Mouse (Mus musculus): ENCODE measurements around the gene Zbtb32. TPM values are rescaled to one million over a fixed set of nuclear protein-coding genes. Genes with fewer than 3 reads are reported as not detected.

Zbtb32 gene
- total RNA-seq, 1 experiment, result 20.8 TPM

GRCm38 (mm10) chr7:30600651-30601050, 1.9 kb upstream of the Zbtb32 start:
- peak overlapping the region; percentile 33; the same call in 1 of the 2 replicates for H3K9ac ChIP-seq (ENCODE audit: insufficient read depth, low read depth, low read length, poor library complexity, severe bottlenecking)

GRCm38 (mm10) chr7:30599933-30600353, 1.2 kb upstream of the Zbtb32 start:
- Histone ChIP-seq H3K9ac (ENCODE audit: insufficient read depth, low read depth, low read length, poor library complexity, severe bottlenecking) (peak overlapping the region; percentile 33; the same call in 1 of the 2 replicates), H3K4me1 (ENCODE audit: control insufficient read depth in 2 of 2, insufficient read depth in 2 of 2, low read length in 2 of 2, poor library complexity in 1 of 2) (peaks cover 8 to 23% of the 10 kb centered on the region in 2 experiments), H3K36me3 (ENCODE audit: control insufficient read depth, insufficient read depth, low read length, poor library complexity, severe bottlenecking) (no peaks in the 10 kb centered on the region), H3K4me3 (ENCODE audit: insufficient read depth in 1 of 2, low read depth in 1 of 2, low read length in 2 of 2, poor library complexity in 1 of 2, severe bottlenecking in 1 of 2) (peak overlapping the region; percentile 5 to 43; a peak in 2 of 4 replicates), H3K27ac (ENCODE audit: insufficient read depth, low read depth, low read length, poor library complexity, severe bottlenecking) (peak overlapping the region; percentile 54; the same call in 1 of the 2 replicates), H3K9me3 (ENCODE audit: control insufficient read depth, insufficient read depth, low read depth, low read length) (no peaks in the 10 kb centered on the region)
- TF ChIP-seq ZNF384 (IDR thresholded peaks at IDR 0.05; ENCODE audit: low read depth, low read length), result no peak
- TF ChIP-seq MAFK (IDR thresholded peaks at IDR 0.05; ENCODE audit: insufficient read depth, low read depth, low read length), result 0 out of 2 replicates have a peak, but pooled peaks have one; percentile 29
- TF ChIP-seq ZC3H11A (IDR thresholded peaks at IDR 0.05; ENCODE audit: borderline replicate concordance, low read depth, low read length), result no peak
- TF ChIP-seq CHD2 (IDR thresholded peaks at IDR 0.05; ENCODE audit: low read depth, low read length), result peak; percentile 82; the same call in 1 of the 2 replicates
- no peak; the same call in 1 of the 2 replicates for TF ChIP-seq HCFC1 (IDR thresholded peaks at IDR 0.05; ENCODE audit: borderline replicate concordance, insufficient read depth, low read length)
- in situ Hi-C loops (cut with MboI; ENCODE audit: low sequenced_read_pairs in 2 of 2, unreplicated experiment in 2 of 2), result no loop called here
- peak; percentile 88 for DNase-seq (ENCODE audit: low read depth, low spot score)

More at GRCm38 (mm10) chr7:30600651-30601050, 1.9 kb upstream of the Zbtb32 start:
- Histone ChIP-seq H3K4me3 (ENCODE audit: insufficient read depth in 1 of 2, low read depth in 1 of 2, low read length in 2 of 2, poor library complexity in 1 of 2, severe bottlenecking in 1 of 2) (0 out of 4 replicates have a peak overlapping the region, but pooled peaks of 1 of the 2 experiments have one; percentile 43), H3K4me1 (ENCODE audit: control insufficient read depth in 2 of 2, insufficient read depth in 2 of 2, low read length in 2 of 2, poor library complexity in 1 of 2) (peaks cover 8 to 22% of the 10 kb centered on the region in 2 experiments), H3K36me3 (ENCODE audit: control insufficient read depth, insufficient read depth, low read length, poor library complexity, severe bottlenecking) (no peaks in the 10 kb centered on the region), H3K9me3 (ENCODE audit: control insufficient read depth, insufficient read depth, low read depth, low read length) (no peaks in the 10 kb centered on the region), H3K27ac (ENCODE audit: insufficient read depth, low read depth, low read length, poor library complexity, severe bottlenecking) (peak overlapping the region; percentile 54)
- TF ChIP-seq MAFK (IDR thresholded peaks at IDR 0.05; ENCODE audit: insufficient read depth, low read depth, low read length) (no peak), CHD2 (IDR thresholded peaks at IDR 0.05; ENCODE audit: low read depth, low read length) (no peak), ZNF384 (IDR thresholded peaks at IDR 0.05; ENCODE audit: low read depth, low read length) (no peak), ZC3H11A (IDR thresholded peaks at IDR 0.05; ENCODE audit: borderline replicate concordance, low read depth, low read length) (no peak), HCFC1 (IDR thresholded peaks at IDR 0.05; ENCODE audit: borderline replicate concordance, insufficient read depth, low read length) (no peak)
- in situ Hi-C loops (cut with MboI; ENCODE audit: low sequenced_read_pairs in 2 of 2, unreplicated experiment in 2 of 2), result no loop called here
- DNase-seq (ENCODE audit: low read depth, low spot score), result no peak

GRCm38 (mm10) chr7:30596811-30597210, 1.9 kb downstream of the Zbtb32 start:
- in situ Hi-C loops (cut with MboI; ENCODE audit: low sequenced_read_pairs in 2 of 2, unreplicated experiment in 2 of 2), result no loop called here
- no peaks in the 10 kb centered on the region for H3K9me3 ChIP-seq (ENCODE audit: control insufficient read depth, insufficient read depth, low read depth, low read length)
- H3K4me3 ChIP-seq (ENCODE audit: insufficient read depth in 1 of 2, low read depth in 1 of 2, low read length in 2 of 2, poor library complexity in 1 of 2, severe bottlenecking in 1 of 2), result no peak overlapping the region
- TF ChIP-seq ZNF384 (IDR thresholded peaks at IDR 0.05; ENCODE audit: low read depth, low read length) (no peak), ZC3H11A (IDR thresholded peaks at IDR 0.05; ENCODE audit: borderline replicate concordance, low read depth, low read length) (no peak), MAFK (IDR thresholded peaks at IDR 0.05; ENCODE audit: insufficient read depth, low read depth, low read length) (no peak), CHD2 (IDR thresholded peaks at IDR 0.05; ENCODE audit: low read depth, low read length) (no peak), HCFC1 (IDR thresholded peaks at IDR 0.05; ENCODE audit: borderline replicate concordance, insufficient read depth, low read length) (no peak)
- H3K27ac ChIP-seq (ENCODE audit: insufficient read depth, low read depth, low read length, poor library complexity, severe bottlenecking), result no peak overlapping the region
- DNase-seq (ENCODE audit: low read depth, low spot score), result no peak
- H3K36me3 ChIP-seq (ENCODE audit: control insufficient read depth, insufficient read depth, low read length, poor library complexity, severe bottlenecking), result no peaks in the 10 kb centered on the region
- peaks cover 4 to 24% of the 10 kb centered on the region in 2 experiments for H3K4me1 ChIP-seq (ENCODE audit: control insufficient read depth in 2 of 2, insufficient read depth in 2 of 2, low read length in 2 of 2, poor library complexity in 1 of 2)
- no peak overlapping the region for H3K9ac ChIP-seq (ENCODE audit: insufficient read depth, low read depth, low read length, poor library complexity, severe bottlenecking)

GRCm38 (mm10) chr7:30596093-30596492, 2.6 kb downstream of the Zbtb32 start:
- no peak overlapping the region for H3K27ac ChIP-seq (ENCODE audit: insufficient read depth, low read depth, low read length, poor library complexity, severe bottlenecking)
- DNase-seq (ENCODE audit: low read depth, low spot score), result no peak
- no peak overlapping the region for H3K4me3 ChIP-seq (ENCODE audit: insufficient read depth in 1 of 2, low read depth in 1 of 2, low read length in 2 of 2, poor library complexity in 1 of 2, severe bottlenecking in 1 of 2)
- TF ChIP-seq CHD2 (IDR thresholded peaks at IDR 0.05; ENCODE audit: low read depth, low read length), result no peak
- no peak for TF ChIP-seq ZC3H11A (IDR thresholded peaks at IDR 0.05; ENCODE audit: borderline replicate concordance, low read depth, low read length)
- TF ChIP-seq ZNF384 (IDR thresholded peaks at IDR 0.05; ENCODE audit: low read depth, low read length), result no peak
- TF ChIP-seq HCFC1 (IDR thresholded peaks at IDR 0.05; ENCODE audit: borderline replicate concordance, insufficient read depth, low read length), result no peak
- no peaks in the 10 kb centered on the region for H3K9me3 ChIP-seq (ENCODE audit: control insufficient read depth, insufficient read depth, low read depth, low read length)
- no peak overlapping the region for H3K9ac ChIP-seq (ENCODE audit: insufficient read depth, low read depth, low read length, poor library complexity, severe bottlenecking)
- in situ Hi-C loops (cut with MboI; ENCODE audit: low sequenced_read_pairs in 2 of 2, unreplicated experiment in 2 of 2), result no loop called here
- no peaks in the 10 kb centered on the region for H3K36me3 ChIP-seq (ENCODE audit: control insufficient read depth, insufficient read depth, low read length, poor library complexity, severe bottlenecking)
- peaks cover 4 to 27% of the 10 kb centered on the region in 2 experiments for H3K4me1 ChIP-seq (ENCODE audit: control insufficient read depth in 2 of 2, insufficient read depth in 2 of 2, low read length in 2 of 2, poor library complexity in 1 of 2)

Data from ES-E14 (cell line).